Mouse (Mus musculus) right cerebral cortex, postnatal 4 days (tissue): ENCODE data around the gene Elmo2.

Experiments
- DNase-seq: peaks from one replicate; pipeline ENCODE4 v3.0.0-alpha.2; 2022

Gene Elmo2

GRCm38 (mm10) chr2:165287202-165287984, 38.9 kb downstream of the Elmo2 start, which contains the start of gene Slc35c2:
Slc35c2 (minus strand) TSS chr2:165287869.
- DNase-seq: peak; percentile 95

- no peak for DNase-seq
Measured at GRCm38 (mm10) chr2:165286361-165287201, 39.7 kb downstream of the Elmo2 start.

GRCm38 (mm10) chr2:165285621-165286020, 40.7 kb downstream of the Elmo2 start:
- no peak for DNase-seq

GRCm38 (mm10) chr2:165285034-165285433, 41.2 kb downstream of the Elmo2 start:
- DNase-seq: no peak

GRCm38 (mm10) chr2:165284377-165284776, 41.9 kb downstream of the Elmo2 start:
- DNase-seq: no peak

- DNase-seq: no peak
Measured at GRCm38 (mm10) chr2:165283644-165284043, 42.6 kb downstream of the Elmo2 start.

GRCm38 (mm10) chr2:165281779-165282311, 44.4 kb downstream of the Elmo2 start:
- DNase-seq: no peak

GRCm38 (mm10) chr2:165279351-165279750, 46.9 kb downstream of the Elmo2 start:
- no peak for DNase-seq

GRCm38 (mm10) chr2:165277188-165277740, 49.0 kb downstream of the Elmo2 start:
- DNase-seq: no peak

GRCm38 (mm10) chr2:165275824-165276223, 50.5 kb downstream of the Elmo2 start:
- DNase-seq: peak; percentile 85

GRCm38 (mm10) chr2:165275124-165275640, 51.1 kb downstream of the Elmo2 start:
- no peak for DNase-seq

- DNase-seq: no peak
Measured at GRCm38 (mm10) chr2:165273589-165273988, 52.7 kb downstream of the Elmo2 start.

GRCm38 (mm10) chr2:165271326-165271725, 55.0 kb downstream of the Elmo2 start:
- DNase-seq: no peak

- no peak for DNase-seq
Measured at GRCm38 (mm10) chr2:165270858-165271257, 55.4 kb downstream of the Elmo2 start.

- no peak for DNase-seq
Measured at GRCm38 (mm10) chr2:165266739-165267138, 59.5 kb downstream of the Elmo2 start.

GRCm38 (mm10) chr2:165263861-165264260, 62.4 kb downstream of the Elmo2 start:
- DNase-seq: no peak

- no peak for DNase-seq
Measured at GRCm38 (mm10) chr2:165262274-165262990, 63.8 kb downstream of the Elmo2 start.

GRCm38 (mm10) chr2:165259859-165260258, 66.4 kb downstream of the Elmo2 start:
- no peak for DNase-seq

GRCm38 (mm10) chr2:165258321-165258720, 68.0 kb downstream of the Elmo2 start:
- DNase-seq: no peak

GRCm38 (mm10) chr2:165257151-165257834, 69.0 kb downstream of the Elmo2 start:
- DNase-seq: no peak

GRCm38 (mm10) chr2:165256213-165256612, 70.1 kb downstream of the Elmo2 start:
- DNase-seq: no peak

- no peak for DNase-seq
Measured at GRCm38 (mm10) chr2:165253867-165254266, 72.4 kb downstream of the Elmo2 start.
